Mouse (Mus musculus) cerebellum, adult 8-10 months (tissue): ENCODE results near the gene Eif3g.
A peak's percentile ranks its signal among the peaks of the same experiment; 100 is the strongest.

Source experiments
- DNase-seq: peaks from one replicate; pipeline ENCODE4 v3.0.0; 2022

The Eif3g gene

GRCm38 (mm10) chr9:20898511-20899073 is at the start of gene Eif3g:
Eif3g (minus strand) TSS chr9:20898623.
- DNase-seq, result peak; percentile 85

GRCm38 (mm10) chr9:20946066-20946880 is 47.9 kb upstream of the Eif3g start:
- no peak for DNase-seq

GRCm38 (mm10) chr9:20944697-20945370 is 46.4 kb upstream of the Eif3g start:
- DNase-seq, result no peak

- DNase-seq, result no peak
Observed at GRCm38 (mm10) chr9:20943911-20944310, 45.5 kb upstream of the Eif3g start.

GRCm38 (mm10) chr9:20943396-20943795 is 45.0 kb upstream of the Eif3g start:
- no peak for DNase-seq

GRCm38 (mm10) chr9:20923258-20923657 is 24.8 kb upstream of the Eif3g start:
- DNase-seq, result no peak

GRCm38 (mm10) chr9:20916160-20916559 is 17.7 kb upstream of the Eif3g start:
- no peak for DNase-seq

GRCm38 (mm10) chr9:20909948-20910347 is 11.5 kb upstream of the Eif3g start:
- no peak for DNase-seq

GRCm38 (mm10) chr9:20902174-20902491 is 3.7 kb upstream of the Eif3g start:
- DNase-seq, result no peak

- no peak for DNase-seq
Observed at GRCm38 (mm10) chr9:20901466-20902173, 3.2 kb upstream of the Eif3g start.

GRCm38 (mm10) chr9:20897736-20898510 is 500 bp downstream of the Eif3g start:
- no peak for DNase-seq

- no peak for DNase-seq
Observed at GRCm38 (mm10) chr9:20895382-20895781, 3.0 kb downstream of the Eif3g start.

- DNase-seq, result no peak
Observed at GRCm38 (mm10) chr9:20894629-20895028, 3.8 kb downstream of the Eif3g start.

GRCm38 (mm10) chr9:20893590-20894343 is 4.7 kb downstream of the Eif3g start:
- no peak for DNase-seq

GRCm38 (mm10) chr9:20893069-20893468 is 5.4 kb downstream of the Eif3g start:
- no peak for DNase-seq

- no peak for DNase-seq
Observed at GRCm38 (mm10) chr9:20892104-20892653, 6.2 kb downstream of the Eif3g start.

GRCm38 (mm10) chr9:20891339-20892103 is 6.9 kb downstream of the Eif3g start:
- no peak for DNase-seq

GRCm38 (mm10) chr9:20890411-20890810 is 8.0 kb downstream of the Eif3g start:
- DNase-seq, result no peak

GRCm38 (mm10) chr9:20889185-20890141 is 9.0 kb downstream of the Eif3g start:
- no peak for DNase-seq

GRCm38 (mm10) chr9:20888386-20888765 is 10.0 kb downstream of the Eif3g start:
- DNase-seq, result no peak
